Mouse (Mus musculus): ENCODE results near the gene Kmt2c. TPM values are rescaled to one million over a fixed set of nuclear protein-coding genes. Genes with fewer than 3 reads are reported as not detected.

The Kmt2c gene
- polyA plus RNA-seq (2017; shearing (Covaris generic)) = 119 TPM

GRCm38 (mm10) chr5:25498346-25498820, at the start of gene Kmt2c:
Gene Kmt2c (minus strand): TSS chr5:25498783.

DNA sequence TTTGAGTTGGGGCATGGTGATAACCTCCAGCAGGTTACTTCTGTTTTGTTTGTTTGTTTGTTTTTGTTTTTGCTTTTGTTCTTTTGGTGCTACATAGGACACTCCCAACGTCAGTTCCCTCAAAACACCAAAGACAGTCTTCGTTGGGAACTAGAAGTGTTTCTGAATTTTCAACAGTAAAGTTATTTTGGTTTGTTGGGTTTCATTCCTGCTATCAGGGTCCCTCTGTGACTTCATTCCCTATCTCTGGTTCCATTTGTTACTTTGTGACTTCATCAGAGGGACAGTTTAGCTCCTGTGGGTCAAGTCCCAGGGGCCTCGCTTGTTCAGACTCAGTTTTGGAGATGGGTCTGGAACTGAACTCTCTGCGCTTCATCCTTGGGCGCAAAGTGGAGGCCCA, 17.2 kb upstream of the Kmt2c start, which contains the start of gene Cct8l1:
Cct8l1 (plus strand) TSS at position 301 of the 400 bp plus-strand sequence.

DNA sequence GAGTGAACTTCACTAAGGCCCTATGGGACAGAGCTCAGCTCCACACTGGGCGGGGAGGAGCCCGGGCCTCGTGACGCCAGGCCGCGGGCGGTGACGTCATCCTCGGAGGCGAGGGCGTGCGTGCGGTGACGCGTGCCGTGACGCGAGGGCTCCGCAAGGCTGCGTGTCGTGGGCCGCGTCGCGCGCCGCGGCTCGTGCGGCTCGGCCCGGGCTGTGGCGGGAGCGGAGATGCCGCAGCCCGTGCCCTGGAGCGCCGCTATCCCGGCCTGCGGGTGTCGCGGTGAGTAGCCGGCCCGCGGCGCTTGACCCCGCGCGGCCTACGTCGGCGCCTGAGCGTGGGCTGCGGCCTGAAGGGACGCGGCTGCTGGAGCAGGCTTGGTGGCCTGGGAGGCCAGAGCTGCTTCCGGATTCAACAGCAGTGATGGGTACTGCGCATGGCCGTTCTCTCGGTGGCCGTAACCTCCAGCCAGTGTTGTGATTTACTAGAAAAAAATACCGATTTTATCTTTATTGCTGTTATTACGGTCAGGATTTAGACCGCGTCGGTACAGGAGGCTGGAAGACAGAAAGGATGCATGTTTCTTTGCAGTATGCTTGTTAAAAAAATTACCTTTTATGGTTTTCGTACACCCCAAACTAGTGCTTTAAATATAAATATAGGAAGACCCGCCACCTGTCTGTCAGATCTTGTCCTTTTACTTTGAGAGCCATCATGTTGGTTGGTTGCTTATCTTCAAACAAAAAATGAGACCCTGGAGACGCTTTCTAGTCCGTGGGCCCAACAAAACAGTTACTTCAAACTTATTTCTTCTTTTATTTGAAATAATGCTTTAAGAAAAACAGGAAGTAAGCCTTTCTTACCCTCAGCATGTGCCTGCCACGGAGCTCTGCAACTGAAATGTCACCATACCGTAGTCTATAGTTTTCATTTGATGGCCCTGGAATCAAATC, 275.6 kb downstream of the Kmt2c start, which contains the start of gene E130116L18Rik:
E130116L18Rik (minus strand) TSS at position 402 of the 951 bp plus-strand sequence.

Other genes with a start within 250 kb of the Kmt2c start
- gene Cct8l1, start 17.3 kb upstream of the Kmt2c start, polyA plus RNA-seq (2017; shearing (Covaris generic)) = not detected
- 5.2 TPM for gene Xrcc2, start 207.0 kb upstream of the Kmt2c start, polyA plus RNA-seq (2017; shearing (Covaris generic))

All from naive thymus-derived CD4-positive, alpha-beta T cell, adult 5 months (primary cell).